Mouse (Mus musculus): Measurements from ENCODE around the gene Polr2i.

DNA sequence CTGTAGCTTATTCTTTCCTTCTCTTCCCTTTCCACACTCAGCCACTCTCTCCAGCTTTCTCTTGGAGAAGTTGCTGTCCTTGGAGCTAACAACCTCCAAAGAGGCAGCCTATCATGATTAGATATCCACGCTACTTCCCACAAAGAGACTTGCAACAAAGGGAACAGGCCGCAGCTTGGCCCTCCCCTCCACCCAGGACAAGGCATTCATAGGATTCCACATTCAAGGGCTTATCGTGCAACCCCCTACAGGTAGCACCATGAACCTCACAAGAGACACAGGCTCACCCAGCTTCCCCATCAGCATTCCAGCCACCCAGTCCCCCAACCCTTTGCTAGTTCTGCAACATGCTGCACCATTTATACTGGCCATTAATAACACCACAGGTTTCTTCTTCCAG is 35.0 kb downstream of the Polr2i start:
- no peak for TF ChIP-seq GATA1 (IDR thresholded peaks at IDR 0.05; ENCODE audit: borderline replicate concordance, low read length)
- no peak for TF ChIP-seq CTCF (IDR thresholded peaks at IDR 0.05; ENCODE audit: low read depth, low read length)

Measured in G1E (cell line).